Mouse (Mus musculus) CD4-positive, CD25-positive, alpha-beta regulatory T cell, adult 2 months (primary cell): Measurements from ENCODE around the gene Clpx.

Source experiments
- DNase-seq: peaks from one replicate; pipeline ENCODE4 v3.0.0-alpha.2; 2012; ENCODE audit warnings: low read depth, low spot score

Gene Clpx

DNA sequence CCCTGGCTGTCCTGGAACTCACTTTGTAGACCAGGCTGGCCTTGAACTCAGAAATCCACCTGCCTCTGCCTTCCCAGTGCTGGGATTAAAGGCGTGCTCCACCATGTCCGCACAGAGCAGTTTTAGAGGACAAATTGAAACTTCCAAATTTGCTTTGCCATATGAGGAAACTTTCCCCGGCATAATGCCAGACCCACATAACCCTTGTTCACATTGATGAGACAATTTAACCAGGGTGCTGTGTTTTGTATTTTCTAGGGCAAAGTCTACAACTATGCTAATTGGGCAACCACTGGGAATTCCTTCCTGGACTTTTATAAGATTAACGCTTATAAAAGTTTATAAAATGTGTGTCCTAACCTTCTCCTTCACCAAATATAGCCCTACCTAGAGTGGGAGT lies 4.1 kb upstream of the Clpx start:
- DNase-seq, result no peak

DNA sequence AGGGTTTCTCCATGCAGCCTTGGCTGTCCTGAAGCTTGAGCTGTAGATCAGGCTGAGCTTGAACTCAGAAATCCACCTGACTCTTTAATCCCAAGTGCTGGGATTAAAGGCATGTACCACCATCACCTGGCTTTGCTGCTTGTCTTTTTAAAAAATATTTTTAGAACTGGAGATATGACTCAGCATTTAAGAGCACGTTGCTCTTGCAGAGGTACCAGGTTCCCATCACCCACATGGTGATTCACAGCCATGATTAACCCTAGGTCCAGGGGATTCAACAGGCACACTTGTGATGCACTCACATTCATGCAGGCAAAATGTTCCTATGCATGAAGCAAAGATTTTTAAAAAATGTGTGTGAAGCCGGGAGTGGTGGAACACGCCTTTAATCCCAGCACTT lies 1.6 kb upstream of the Clpx start:
- no peak for DNase-seq

DNA sequence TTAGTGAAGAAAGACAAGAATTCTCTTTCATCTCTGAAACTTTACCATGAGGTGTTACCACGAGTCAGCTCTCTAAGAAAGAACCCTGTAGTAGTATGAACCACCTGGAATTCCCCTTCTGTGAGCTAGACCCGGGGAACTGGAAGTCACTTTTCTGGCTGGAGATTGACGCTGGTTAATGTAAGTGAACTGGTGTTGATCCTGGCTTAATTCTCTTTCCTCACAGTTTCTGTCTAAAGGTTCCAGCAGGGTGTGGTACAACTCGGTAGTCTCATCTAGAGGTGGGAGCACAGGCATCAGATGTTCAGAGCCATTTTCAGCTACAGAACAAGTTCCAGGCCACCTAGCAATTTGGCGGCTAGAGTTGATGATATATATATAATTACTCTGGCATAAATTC lies 941 bp upstream of the Clpx start:
- DNase-seq, result peak; percentile 61

- DNase-seq, result no peak
Observed at GRCm38 (mm10) chr9:65293580-65293972, 484 bp upstream of the Clpx start.

DNA sequence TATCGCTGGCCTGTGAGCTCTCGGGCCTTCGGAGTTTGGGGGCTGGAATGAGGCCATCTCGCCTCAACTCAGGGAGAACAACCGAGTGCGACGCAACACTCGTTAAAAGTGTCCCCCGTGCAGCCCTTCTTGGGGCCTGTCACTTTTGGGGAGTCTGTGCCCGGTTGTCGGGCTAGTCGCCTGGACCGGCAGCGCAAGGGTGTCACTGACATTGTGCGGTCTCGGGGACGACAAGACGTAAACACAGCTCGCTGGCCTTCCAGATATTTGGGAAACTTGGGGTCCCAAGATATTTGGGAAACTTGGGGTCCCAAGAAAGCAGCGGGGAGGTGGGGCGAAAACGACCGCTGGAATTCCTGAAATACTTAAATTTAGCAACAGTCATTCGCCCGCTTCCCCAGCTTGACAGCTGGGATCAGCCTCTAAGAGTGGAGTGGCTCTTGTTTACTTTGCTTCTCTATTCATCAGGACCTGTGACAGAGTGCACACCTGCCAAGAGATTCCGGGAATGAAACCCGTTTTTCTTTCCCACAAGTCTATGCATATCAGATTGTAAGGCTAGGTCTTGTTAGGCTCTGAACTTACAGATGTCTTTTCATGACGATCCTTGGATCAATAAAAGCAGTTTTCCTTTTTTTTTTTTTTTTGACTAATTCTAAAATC lies 787 bp downstream of the Clpx start:
- DNase-seq, result no peak

DNA sequence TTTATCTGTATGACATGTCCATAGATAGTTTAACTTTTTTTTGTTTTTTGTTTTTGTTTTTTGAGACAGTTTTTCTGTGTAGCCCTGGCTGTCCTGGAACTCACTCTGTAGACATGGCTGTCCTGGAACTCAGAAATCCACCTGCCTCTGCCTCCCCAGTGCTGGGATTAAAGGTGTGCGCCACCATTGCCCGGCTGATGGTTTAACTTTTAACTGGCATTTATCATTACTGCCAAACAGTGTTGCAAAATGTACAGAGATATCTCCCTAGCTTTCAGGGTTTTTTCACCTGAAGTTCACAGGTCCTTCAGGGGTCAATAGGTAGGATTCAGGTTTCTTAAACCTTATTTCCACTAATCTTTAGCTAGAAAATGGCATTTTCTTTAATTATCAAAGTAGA lies 3.0 kb downstream of the Clpx start:
- DNase-seq, result no peak

DNA sequence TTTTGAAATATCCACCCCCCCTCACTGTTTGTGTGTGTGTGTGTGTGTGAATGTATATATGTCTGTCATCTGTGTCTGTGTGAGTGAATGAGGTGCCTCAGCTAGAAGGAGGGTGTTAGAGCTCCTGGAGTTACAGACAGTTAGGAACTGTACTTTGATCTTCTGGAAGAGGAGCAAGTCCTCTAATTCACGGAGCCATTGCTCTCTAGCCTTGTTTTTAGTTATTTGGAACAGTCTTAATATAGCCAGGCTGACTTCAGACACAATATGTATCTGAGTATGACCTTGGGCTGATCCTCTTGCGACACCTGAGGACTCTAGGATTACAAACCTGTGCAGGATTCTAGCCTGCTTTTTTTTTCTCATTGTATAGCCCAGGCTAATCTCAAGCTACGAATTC lies 4.7 kb downstream of the Clpx start:
- DNase-seq, result no peak

- no peak for DNase-seq
Observed at GRCm38 (mm10) chr9:65299650-65300049, 5.6 kb downstream of the Clpx start.

DNA sequence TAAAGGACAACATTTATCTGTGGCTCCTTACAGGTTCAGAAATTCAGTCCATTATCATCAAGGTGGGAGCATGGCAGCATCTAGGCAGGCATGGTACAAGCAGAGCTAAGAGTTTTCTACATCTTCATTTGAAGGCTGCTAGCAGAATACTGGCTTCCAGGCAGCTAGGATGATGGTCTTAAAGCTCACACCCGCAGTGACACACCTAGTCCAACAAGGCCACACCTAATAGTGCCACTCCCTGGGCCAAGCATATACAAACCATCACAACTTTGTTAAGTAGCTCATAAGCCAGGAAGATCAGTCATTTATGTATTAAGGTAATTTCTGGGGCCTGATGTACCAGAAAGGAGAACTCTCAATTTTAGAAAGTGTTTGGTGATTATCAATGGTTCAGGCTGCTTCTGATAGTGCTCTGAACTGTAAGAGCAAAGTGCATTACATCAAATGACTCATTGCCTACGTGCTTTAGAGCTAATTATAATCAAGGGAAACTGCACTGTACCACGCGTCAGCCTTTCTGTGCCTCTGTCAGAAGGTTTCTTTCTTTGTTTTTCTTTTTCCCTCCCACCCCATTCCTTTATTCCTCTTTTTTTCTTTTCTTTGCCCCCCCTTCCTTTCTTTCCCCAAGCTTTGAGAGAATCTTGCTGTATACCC lies 8.4 kb downstream of the Clpx start:
- DNase-seq, result no peak

GRCm38 (mm10) chr9:65303586-65303985 lies 9.5 kb downstream of the Clpx start:
- no peak for DNase-seq

GRCm38 (mm10) chr9:65304300-65304699 lies 10.2 kb downstream of the Clpx start:
- no peak for DNase-seq

- DNase-seq, result no peak
Observed at GRCm38 (mm10) chr9:65306672-65307071, 12.6 kb downstream of the Clpx start.

- no peak for DNase-seq
Observed at GRCm38 (mm10) chr9:65308011-65308410, 14.0 kb downstream of the Clpx start.

GRCm38 (mm10) chr9:65312669-65313357 lies 18.8 kb downstream of the Clpx start:
- DNase-seq, result peak; percentile 8

DNA sequence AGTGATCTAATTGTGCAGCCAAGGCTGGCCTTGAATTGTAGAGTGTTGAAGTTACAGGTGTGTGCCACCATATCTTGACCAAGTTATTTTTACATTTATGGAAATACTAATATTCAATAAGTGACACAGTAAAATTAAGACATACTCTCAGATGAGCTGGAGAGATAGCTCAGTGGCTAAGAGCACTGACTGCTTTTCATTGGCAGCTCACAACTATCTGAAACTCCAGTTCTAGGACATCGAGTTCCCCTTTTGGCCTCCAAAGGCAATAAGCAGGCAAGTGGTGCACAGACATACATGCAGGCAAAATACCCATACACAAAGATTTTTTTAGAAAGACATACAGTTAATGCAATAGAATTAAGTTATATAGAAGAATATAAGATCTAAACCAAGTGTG lies 19.8 kb downstream of the Clpx start:
- DNase-seq, result no peak

GRCm38 (mm10) chr9:65322255-65322900 lies 28.3 kb downstream of the Clpx start:
- no peak for DNase-seq

- no peak for DNase-seq
Observed at GRCm38 (mm10) chr9:65325971-65326370, 31.9 kb downstream of the Clpx start.

GRCm38 (mm10) chr9:65327371-65327770 lies 33.3 kb downstream of the Clpx start:
- no peak for DNase-seq

DNA sequence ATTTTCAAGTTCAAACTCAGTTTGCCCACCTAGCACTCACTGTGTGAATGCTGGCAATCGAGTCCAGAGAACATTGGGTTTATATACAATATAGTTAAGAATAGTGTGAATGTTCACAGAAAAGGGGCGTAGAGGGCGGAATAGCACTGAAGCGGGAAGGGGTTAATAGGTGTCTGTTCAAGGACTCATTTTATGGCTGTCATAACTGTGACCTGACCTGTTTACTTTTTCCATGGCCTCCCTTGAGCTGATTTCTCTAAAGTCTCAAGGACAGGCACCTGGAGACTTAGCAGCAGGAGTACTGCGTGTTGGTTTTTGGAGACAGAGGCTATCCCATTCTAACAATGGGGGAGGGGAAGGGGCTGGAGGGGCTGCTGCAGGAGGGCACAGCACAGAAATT lies 39.9 kb downstream of the Clpx start:
- DNase-seq, result no peak

DNA sequence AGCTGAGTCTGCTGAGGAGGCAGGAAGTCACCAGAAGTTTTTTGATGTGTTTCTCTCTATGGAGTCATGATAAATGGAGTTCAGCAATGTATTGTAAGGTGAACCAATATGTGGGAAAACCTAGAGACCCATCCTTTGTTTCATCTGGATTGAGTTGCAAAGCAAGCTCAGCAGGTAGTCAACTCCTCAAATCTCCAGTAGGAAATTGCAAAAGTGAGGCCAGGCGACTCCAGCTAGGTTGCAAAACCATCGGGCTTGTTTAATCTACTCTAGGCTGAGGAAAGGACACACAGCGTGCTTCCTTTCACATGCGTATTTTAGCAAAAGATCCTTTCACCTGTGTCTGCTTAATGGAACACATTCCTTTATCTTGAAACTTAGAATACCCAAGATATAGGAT lies 45.1 kb downstream of the Clpx start:
- no peak for DNase-seq

GRCm38 (mm10) chr9:65340414-65340813 lies 46.4 kb downstream of the Clpx start:
- DNase-seq, result no peak

- DNase-seq, result peak; percentile 11
Observed at GRCm38 (mm10) chr9:65345439-65345838, 51.4 kb downstream of the Clpx start.
